Mouse (Mus musculus) left cerebral cortex, adult 8-10 months (tissue): Measurements from ENCODE around the gene Plekha5. TPM values are rescaled to one million over a fixed set of nuclear protein-coding genes. Genes with fewer than 3 reads are reported as not detected.
A peak's percentile ranks its signal among the peaks of the same experiment; 100 is the strongest.
"Not testable (repeated sequence)": the region's sequence is repeated elsewhere in the genome, so short reads cannot be mapped to it uniquely, and the experiment has no call there.

Source experiments
- DNase-seq, 2 experiments: peaks; one replicate each; pipeline ENCODE4 v3.0.0; 2022; ENCODE audit warnings: low spot score in 2 of 2
- total RNA-seq, 4 experiments: library from RNA; stranded (reverse); gene quantifications; 2 replicates each; pipeline ENCODE4 v1.2.4; 2022

The Plekha5 gene
- total RNA-seq, 4 experiments from 2014 or later = 124 to 132 (median 127) TPM

DNA sequence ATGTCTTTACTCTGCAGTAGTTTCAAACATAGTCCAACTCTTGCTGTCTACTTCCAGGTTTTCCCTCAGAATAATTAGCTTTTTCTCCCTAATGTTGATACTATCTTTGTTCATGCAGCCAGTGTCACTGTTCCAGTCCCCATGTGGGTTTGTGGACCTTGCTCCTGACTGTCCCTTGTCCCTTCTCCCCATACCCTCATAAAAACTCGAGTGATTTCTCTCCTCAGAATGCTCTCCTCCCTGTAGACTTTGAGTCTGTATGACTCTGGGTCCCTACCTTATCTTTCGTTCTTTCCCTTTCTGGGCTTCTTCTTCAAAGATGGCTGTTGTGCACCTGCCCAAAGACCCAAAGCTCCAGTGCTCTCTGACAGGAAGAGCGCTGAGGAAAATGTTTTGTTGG, 64.8 kb downstream of the Plekha5 start:
- DNase-seq = no peak

DNA sequence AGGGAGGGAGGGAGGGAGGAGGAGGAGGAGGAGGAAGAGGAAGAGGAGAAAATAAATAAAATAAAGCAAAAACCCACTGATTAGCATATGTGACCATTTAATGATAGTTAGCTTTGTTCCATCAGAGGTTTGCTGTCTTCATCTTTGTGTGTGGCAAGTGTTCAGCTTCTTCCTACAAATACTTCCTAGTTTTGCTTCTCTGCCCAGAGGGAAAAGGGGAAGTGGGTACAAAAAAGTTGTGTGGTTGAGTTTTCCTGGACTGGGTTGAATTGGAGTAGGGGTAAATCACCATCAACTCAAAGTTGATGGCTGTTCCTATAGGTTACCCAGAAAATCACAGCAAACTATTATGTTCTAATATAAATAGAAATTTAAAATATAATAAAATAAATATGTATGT, 65.7 kb downstream of the Plekha5 start:
- DNase-seq = no peak

DNA sequence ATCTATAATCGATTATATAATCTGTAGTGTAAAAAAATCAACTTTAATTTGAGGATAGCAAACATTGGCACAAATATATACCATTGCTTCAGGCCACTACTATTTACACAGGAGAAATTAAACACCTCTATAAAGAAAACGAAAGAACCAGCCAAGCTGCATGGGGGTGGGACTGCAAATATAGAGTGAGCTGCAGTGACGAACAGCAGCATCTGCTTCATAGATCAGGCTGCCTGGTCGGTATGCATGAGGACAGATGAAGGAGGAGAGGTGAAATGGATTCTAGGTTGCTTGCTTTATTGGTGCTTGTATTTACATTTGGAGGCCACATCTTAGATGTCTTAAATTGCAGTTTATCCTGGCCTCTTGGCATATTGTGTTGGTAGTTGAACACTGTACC, 66.4 kb downstream of the Plekha5 start:
- DNase-seq = no peak

DNA sequence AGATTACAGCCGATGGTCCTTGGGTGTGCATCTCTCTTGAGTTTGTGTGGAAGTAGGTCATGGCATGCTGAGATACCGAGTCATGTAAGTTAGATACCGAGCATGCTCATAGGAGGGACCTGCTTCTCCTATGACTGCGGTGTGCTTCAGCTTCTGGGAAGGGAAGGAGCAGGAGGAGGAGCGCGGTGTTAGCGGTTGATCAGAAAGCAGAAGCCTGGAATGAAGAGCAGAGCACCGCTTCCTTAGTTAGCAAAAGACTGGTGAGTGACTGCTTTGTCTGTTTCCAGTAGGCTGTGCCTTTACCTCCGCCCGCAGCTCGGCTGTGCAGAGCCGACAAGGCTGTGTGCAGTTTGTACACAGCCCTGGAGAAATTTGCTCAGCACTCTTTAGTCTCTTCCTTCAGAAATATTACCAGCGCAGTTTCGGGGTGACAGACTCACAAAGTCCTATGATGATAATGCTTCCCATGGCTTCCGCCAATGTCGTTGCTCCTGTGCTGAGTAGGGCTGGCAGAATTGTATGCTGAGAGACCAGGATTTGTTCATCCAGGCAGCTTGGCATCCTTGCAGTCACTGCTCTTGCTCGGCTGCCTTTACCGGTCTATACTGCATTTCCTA, 67.2 kb downstream of the Plekha5 start:
- DNase-seq = no peak

DNA sequence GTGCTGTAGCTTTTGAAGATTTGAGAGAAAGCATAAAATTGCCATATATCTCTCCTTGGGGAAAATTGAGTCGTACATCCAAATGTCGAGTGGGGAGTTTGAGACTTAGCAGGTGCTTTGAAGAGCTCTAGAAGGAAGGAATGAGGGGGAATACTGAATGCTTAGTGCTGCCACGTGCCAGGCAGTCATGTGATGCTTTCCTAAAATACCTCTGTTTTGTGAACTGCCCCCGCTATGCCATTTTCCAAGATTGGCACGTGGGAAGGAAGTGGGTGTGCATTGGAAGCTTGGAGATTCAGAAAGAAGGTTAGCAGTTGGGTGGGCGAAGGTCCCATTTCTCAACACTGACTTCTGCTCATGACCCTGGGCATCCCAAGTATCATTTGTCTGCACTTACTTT, 68.2 kb downstream of the Plekha5 start:
- DNase-seq = peak in 1 of 2 experiments; percentile 79

DNA sequence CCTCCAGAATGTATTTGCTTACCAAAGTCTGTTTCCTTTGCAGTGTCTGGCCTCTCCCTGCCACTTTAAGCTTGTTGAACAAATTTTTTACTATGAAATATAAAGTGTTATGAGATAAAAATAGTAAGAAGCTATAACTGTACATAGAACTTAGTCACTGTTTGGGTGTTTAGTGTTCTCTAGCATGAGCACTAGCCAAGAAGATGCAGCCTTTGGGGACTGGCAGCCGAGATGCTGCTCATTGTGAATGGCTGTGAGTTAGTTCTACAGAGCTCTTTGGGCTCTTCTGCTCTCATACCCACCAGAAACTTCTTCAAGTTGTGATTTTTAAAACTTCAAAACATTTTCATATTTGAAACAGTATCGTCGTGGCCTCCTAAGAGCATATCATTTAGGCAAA, 74.2 kb downstream of the Plekha5 start:
- no peak for DNase-seq

DNA sequence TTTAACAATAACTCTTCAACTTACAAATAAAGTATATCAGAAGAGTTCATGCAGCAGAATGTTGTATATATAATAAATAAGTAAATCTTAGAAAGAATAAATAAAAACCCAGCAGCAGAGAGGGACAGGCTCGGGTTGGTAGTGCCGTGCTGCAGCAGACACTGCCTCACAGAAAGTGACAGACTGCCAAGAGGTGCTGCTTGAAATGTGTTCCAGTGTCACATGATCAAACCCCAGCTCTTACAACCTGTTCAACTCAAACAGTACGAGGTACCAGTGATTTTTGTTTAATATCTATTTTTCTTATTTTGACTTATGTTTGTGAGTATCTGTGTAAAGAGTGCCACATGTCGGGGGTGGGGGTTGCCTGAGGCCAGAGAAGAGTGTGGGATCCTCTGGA, 75.1 kb downstream of the Plekha5 start:
- DNase-seq = no peak

DNA sequence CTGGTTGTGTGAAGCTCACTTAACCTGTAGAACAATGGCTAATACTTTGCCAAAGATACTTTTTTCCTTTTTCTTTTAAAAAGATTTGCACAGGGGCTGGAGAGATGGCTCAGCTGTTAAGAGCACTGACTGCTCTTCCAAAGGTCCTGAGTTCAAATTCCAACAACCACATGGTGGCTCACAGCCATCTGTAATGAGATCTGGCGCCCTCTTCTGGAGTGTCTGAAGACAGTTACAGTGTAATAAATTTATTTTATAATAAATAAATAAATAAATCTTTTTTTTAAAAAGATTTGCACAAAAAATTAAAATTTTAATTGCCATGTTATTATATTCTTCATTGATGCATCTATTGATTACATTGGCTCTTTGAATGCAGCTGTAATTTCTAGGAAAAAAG, 77.0 kb downstream of the Plekha5 start:
- not testable (repeated sequence) for DNase-seq

DNA sequence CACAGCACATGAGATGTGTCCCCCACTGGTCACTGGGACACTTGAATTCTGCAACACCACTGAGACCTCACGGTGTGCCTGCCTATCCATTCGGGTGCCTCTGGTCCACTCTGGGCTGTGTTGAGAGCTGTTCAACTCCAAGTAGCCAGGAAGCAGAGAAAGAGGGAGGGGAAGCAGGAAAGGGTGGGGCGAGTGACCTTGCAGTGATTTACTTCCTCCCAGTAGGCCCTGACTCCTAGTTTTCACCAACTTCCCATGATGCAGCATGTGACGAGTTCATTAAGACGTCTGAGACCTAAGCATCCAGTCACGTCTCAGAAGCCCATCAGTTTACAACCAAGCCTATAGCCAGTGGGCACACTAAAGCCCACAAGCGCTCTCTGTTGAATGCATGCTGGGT, 78.0 kb downstream of the Plekha5 start:
- no peak for DNase-seq

DNA sequence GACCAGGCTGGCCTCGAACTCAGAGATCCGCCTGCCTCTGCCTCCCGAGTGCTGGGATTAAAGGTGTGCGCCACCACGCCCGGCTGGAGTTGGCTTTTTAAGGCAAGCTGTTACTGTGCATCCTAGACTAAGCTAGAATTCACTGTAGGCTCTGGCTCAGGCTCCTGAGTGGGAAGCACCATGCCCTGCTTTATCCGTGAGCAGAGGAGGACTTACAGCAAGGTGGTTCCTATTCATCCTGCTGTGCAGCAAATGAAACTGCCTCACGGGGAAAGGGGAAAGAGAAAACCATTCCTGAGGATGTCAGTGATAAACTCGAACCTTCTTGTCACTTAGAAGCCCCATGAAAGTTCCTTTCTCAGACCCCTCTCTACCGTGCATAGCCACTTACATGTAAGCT, 80.9 kb downstream of the Plekha5 start:
- DNase-seq = no peak

DNA sequence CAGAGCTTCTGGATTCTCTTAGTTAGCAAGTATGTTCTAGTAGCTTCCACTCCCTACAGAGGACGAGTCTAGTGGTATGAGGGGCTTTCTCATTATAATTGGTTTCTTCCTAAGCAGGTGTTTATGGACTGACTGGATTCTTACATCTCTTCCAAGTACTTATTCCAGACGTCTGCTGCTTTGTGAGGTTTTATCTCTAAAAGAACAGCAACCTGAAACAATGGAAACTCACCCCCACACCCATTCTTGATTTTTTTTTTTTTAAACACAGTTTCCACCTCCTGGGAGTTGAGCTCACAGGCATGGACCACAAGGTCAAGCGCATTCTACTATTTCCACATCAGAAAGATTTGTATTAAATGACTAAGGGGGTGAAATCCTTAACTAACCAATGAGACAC, 83.8 kb downstream of the Plekha5 start:
- no peak for DNase-seq

DNA sequence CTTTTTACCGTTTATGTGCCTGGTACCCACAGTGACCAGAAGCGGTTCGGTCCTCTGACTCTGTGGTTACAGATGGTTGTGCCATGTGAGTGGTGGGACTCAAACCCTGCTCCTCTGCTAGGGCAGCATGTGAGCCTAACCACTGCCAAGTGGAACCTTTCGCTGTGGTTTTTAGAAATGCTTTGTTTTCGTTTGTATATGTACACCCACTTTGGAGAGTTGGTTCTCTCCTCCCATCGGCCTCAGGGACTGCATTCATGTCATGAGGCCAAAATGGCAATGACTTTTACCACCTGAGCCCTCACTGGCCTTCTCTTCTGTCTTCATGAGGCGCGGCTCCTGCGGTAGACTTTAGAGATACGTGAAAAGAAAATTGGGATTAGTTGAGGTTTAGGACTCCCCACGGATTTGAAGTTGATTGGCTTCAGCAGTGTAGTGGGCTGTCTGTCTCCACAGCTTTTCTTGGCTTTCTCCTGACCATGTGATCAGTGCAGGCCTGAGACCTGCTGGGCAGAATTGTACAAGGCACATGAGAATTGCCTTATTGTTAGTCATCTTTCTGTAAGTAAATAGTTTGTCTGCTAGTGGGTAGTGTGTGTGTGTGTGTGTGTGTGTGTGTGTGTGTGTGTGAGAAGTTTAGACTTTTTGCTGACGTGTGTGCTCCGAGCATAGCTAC, 84.8 kb downstream of the Plekha5 start:
- DNase-seq = no peak

DNA sequence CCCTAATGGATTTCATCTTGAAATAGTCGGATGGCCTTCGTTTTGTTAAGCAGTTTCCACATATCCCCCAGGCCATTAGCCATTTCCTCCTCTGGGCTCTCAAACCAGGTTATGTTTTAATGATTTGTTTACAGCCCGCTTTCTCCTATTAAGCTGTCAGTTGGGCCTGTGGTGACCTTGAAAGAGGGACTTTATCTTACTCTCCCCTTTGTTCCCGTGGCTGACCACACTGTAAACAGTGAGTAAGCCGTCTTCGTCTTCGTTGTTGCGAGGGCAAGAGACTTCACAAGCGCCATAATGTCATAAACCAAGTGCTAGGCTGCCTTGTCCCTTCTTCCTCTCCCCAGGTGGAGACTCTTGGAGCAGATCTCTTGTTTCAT, 85.3 kb downstream of the Plekha5 start:
- no peak for DNase-seq

DNA sequence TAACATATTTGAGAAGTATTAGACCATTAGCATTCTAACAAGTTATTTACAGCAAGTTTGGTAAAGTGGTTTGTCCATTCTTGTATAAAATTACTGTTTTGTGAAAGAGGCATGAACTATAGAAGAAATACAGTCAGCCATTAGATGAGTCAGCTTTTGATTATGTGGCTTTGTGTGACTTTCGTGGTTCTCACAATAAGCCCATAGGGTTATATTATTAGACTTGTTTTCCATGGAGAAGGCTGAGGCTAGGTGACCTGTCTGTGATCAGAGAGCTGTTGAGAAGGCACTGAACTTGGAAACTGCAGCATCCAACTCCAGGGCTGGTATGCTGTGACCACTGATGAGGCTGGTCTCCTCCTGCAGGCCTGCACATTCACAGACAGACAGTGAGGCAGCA, 88.2 kb downstream of the Plekha5 start:
- no peak for DNase-seq

DNA sequence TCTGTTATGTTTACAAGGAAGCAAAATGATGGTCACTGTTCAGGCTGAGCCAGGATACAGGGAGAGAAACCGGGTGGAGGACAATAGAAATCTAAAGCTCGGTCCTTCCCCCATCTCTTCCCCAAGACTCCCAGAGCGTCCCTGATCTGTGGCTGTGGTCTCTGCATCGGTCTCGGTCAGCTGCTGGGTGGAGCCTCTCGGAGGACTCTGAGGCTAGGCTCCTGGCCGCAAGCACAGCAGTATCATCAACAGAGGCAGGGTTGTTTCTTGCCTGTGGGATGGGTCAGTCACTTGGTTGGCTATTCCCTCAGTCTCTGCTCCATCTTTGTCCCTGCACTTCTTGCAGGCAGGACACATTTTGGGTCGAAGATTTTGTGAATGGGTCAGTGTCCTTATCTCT, 88.6 kb downstream of the Plekha5 start:
- DNase-seq = no peak

DNA sequence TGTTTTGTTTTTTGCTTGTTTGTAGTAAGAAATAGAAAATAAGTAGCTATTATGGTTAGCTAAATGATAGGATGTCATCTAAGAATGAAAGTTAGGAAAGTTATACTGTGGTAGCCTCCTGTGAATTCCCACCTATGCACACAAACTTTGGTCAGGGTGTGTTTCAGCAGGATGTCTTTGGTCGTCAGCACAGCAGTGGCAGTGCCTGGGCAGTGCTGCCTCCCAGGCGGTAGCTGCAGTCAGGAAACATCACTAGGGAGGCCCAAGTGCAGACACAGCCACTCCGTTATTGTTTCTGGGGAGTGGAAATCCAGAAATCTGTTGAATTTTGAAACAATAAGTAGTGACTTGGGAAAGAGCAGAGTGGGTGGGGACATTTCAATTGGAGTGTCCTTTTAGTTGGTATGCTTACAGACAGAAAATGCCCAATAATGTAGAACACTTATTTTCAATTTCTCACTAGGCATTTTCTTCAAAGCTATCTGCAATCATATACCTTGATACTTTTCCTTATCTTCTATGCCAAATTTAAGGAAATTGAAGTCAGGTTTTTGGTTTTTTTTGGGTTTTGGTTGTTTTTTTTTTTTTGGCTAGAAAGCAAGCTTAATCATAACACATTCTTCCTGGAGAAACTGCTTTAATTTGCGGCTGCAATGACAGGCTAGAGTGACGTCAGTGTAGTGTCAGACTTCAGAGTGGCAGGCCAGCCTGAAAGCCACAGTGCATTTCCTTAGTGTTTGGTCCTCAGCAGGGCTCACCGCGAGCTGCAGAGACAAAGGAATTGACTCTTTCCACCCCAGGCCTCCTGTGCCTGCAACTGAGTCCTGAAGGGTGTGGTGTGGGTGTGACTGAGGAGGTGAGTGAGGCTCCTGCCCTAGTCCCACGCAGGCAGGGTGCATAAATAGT, 90.6 kb downstream of the Plekha5 start:
- DNase-seq = no peak

DNA sequence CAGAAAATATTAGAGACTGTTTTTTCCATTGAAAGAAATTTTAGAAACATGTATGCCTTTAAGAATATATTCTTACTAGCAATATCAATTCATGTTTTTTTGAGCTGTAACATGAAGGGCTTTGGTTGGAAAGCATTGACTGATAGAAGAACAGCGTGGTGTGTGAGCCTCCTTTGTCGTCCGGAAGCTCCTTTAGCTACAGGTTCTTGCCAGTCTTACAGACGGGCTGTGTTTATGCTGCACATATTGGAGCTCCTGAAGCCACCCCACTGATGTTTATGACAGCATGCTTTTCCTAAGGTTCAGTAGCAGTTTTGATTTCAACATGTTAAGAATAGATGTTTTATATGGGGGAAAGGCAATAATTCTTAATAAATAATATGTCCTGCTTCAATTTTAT, 91.7 kb downstream of the Plekha5 start:
- no peak for DNase-seq

DNA sequence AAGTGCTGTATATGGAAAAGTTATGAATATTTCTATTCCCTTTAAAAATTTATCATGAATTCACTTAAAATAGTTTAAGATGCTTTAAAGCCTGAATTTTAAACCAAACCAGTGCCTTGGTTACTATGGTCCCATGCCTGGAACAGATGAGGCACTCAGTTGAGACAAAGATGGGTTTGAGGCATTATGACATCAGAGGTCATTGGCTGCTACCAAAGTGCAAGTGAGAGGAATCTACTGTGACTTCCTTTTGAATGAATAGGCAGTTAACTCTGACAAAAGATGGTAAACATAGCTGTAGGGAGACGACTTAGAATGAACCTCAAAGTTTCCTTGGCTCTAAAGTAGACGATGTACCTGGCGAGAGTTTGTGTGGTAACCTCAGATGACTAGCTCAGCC, 92.3 kb downstream of the Plekha5 start:
- no peak for DNase-seq

DNA sequence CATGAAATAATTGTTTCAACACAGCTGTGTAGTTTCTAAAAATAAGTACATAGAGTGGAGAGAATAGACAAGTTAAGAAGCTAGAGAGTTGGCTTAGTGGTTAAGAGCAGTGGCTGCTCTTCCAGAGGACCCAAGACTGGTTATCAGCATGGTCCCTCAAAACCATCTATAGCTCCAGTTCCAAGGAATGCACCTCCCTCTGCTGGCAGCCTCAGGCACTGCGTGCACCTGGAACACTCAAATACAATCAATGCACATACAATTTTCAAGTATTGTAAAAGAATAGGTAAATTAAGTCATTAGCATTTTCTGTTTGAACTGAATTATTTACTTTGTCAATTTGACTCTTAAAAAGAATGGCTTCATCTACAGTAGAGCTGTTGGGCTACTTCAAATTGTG, 93.3 kb downstream of the Plekha5 start:
- DNase-seq = no peak

DNA sequence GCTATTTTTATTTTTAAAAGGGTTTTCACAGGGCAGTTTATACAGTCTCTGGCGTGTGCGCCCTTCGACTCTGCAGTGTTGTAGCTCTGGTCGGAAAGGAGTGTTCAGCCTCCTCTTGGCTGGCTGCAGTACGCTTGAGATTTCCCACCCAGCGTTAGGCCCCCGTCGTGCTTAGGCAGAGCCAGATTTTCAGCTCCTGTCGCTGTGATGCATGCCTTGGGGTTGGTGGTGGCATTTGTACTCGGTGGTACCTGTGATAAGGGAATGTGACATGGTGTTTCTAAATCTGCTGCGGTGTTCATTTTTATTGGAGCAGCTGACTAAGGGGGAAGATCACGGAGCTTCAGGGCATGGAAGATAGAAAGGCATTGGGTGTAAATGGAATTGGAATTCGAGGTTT, 95.2 kb downstream of the Plekha5 start:
- DNase-seq = no peak

DNA sequence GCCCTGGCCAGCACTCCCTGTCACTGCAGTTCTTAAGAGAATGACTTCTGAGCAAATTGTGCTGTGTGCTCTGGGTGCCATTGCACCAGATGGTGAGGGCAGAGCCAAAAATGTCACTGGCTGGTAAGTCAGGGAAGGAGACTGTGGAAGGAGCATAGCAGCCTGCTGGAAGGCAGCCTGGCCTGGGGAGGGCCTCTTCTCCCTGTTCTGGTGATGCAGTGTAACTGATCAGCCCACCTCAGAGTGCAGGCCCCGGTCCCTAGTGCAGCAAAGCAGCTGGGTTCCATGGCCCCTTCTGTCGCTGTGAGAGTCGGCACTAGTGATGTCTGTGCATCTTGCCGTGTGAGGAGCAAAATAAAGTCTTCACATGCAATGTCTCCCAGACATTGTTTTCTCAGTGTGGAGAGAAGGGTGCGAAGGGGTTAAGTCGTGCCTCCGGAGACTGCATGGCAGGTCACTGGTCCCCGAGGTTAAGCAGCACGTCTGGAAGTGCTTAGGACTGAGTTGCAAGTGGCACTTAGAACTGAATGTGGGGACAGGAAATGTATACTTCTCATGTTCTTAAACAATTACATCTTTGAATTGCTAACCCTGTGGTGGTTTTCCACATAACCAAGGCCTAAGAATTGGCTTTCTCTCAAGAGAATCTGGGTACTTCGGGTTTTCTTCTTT, 95.8 kb downstream of the Plekha5 start:
- DNase-seq = no peak

DNA sequence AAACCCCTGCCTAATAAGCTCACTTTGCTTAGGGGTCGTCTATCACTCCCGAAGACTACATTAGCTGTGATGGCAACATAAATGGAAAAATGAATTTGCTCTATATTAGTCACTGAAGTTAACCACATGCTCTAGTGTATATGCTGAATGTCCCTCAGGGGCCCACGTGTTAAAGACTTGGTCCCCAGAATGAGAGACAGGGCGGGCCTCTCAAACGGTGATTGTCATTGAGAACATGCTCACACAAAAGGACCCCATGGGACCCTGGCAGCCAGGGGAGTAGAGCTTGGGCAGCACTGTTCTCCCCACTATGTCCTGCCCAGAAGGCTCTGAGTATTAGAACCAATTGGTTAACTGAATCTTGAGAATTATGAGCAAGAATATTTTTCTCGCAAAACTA, 97.1 kb downstream of the Plekha5 start:
- no peak for DNase-seq
